Mouse (Mus musculus) lung, embryonic 16.5 days (tissue): ENCODE measurements around the gene Il6st. TPM values are rescaled to one million over a fixed set of nuclear protein-coding genes. Genes with fewer than 3 reads are reported as not detected.

Experiments
- ATAC-seq: fragments of 200-750 bp; cut with Nextera tagmentation; 2 replicates; pipeline ENCODE4 v1.8.0; 2017; ENCODE audit warnings: low read depth, mild to moderate bottlenecking, moderate library complexity
- H3K27ac ChIP-seq: fragments of 300-500 bp; sonication (generic); 2 replicates; pipeline ENCODE4 v1.5.1; 2014; ENCODE audit warnings: mild to moderate bottlenecking, control low read depth, low read length
- H3K27me3 ChIP-seq: fragments of 300-500 bp; sonication (generic); 2 replicates; pipeline ENCODE4 v1.6.1; 2014; ENCODE audit warnings: low read depth, low read length, mixed read lengths; ENCODE audit not compliant: control insufficient read depth, insufficient read depth
- H3K36me3 ChIP-seq: fragments of 300-500 bp; sonication (generic); 2 replicates; pipeline ENCODE4 v1.6.1; 2014; ENCODE audit warnings: low read length; ENCODE audit not compliant: control insufficient read depth, insufficient read depth
- H3K4me1 ChIP-seq: fragments of 300-500 bp; sonication (generic); replicated peaks from 2 replicates; pipeline ENCODE4 v1.6.1; 2014; ENCODE audit warnings: low read length, mixed read lengths; ENCODE audit not compliant: control insufficient read depth, insufficient read depth
- H3K4me2 ChIP-seq: fragments of 300-500 bp; sonication (generic); 2 replicates; pipeline ENCODE4 v1.6.1; 2014; ENCODE audit warnings: low read depth, low read length, control low read depth
- H3K4me3 ChIP-seq: fragments of 300-500 bp; sonication (generic); 2 replicates; pipeline ENCODE4 v1.5.1; 2014; ENCODE audit warnings: mild to moderate bottlenecking, low read length, control low read depth
- H3K9ac ChIP-seq: fragments of 300-500 bp; sonication (generic); 2 replicates; pipeline ENCODE4 v1.6.1; 2014; ENCODE audit warnings: low read length, control low read depth
- H3K9me3 ChIP-seq: fragments of 300-500 bp; sonication (generic); 2 replicates; pipeline ENCODE4 v1.6.1; 2016; ENCODE audit warnings: low read length; ENCODE audit not compliant: control insufficient read depth
- WGBS: fragments of 180-500 bp; shearing (Covaris S2); extraction: QIAGEN DNeasy Blood & Tissue Kit; methylation state at CpG from one replicate; pipeline ENCODE4 v1.1.7; 2014; 5-methylcytosine and 5-hydroxymethylcytosine counted together
- polyA plus RNA-seq: library from polyadenylated mRNA; unstranded; fragments of >200 nt; fragmentation: Nextera tagmentation; extraction: Ambion mirVana; gene quantifications from 2 replicates; pipeline ENCODE4 v1.2.1, GENCODE M21; 2015

The Il6st gene
- polyA plus RNA-seq, 1 experiment from 2014 or later, result 47.4 TPM

DNA sequence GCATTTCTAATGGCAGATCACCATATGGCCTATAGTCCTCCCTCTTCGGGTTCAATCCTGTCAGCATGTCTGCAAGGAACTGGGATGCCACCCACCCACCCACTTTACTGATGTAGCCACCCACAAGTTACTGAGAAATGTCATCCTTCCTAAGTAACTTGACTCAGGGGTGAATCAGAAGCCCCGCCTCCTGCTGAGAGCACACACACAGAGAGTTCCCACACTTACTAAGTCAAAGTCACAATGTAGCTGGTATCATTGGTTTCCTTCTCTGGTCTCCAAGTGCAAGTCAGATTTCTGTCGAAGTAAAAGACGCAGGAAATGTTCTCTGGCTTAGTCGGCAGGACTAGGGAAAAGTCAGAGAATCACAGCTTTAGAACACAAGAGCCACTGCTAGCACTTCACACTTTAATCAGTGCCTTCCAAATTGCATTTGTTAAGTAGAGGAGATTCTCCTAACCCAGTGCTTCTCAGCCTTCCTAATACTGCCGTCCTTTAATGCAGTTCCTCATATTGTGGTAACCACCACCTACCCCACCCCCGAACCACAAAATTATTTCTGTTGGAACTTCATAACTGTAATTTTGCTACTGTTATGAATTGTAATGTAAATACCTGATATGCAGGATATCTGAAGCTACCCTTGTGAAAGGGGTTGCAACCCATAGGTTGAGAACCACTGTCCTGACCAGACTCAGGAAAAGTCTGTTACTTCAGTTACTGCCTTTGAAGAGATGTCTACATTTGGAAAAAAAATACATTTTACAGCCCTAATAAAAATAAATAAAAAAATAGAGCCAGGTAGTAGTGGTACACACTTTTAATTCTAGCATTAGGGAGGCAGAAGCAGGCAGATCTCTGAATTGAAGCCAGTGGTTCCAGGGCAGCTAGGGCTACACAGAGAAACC is 88.0 kb downstream of the Il6st start:
- Histone ChIP-seq H3K4me2 (no peak overlapping the region), H3K27ac (no peak overlapping the region), H3K36me3 (no peaks in the 10 kb centered on the region), H3K27me3 (no peaks in the 10 kb centered on the region), H3K4me3 (no peak overlapping the region), H3K9me3 (no peaks in the 10 kb centered on the region), H3K4me1 (no peaks in the 10 kb centered on the region), H3K9ac (no peak overlapping the region)
- no peak for ATAC-seq
- WGBS, result 64% methylated on average over 7 of the region's 7 CpGs

DNA sequence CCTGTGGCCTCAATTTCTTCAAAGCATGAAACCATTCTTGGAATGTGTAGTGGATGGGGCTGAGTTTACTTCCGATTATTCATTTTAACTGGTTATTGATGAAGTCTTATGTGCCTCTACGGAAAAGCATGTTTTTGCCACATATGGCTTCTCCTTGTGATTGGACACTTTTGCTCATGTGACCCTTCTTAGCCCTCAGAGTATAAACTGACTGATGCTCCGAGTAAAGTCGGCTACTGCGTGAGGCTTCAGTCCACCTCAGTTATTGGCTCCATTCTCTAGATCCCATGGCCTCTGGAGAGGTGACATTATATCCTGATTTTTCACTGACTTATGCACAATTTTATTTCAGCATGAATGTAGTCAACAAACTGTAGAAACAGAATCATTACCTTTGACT is 89.4 kb downstream of the Il6st start:
- Histone ChIP-seq H3K9me3 (no peaks in the 10 kb centered on the region), H3K4me1 (no peaks in the 10 kb centered on the region), H3K36me3 (no peaks in the 10 kb centered on the region), H3K9ac (no peak overlapping the region), H3K27me3 (no peaks in the 10 kb centered on the region), H3K4me3 (no peak overlapping the region), H3K4me2 (no peak overlapping the region), H3K27ac (no peak overlapping the region)
- WGBS, result 84% methylated on average over 5 of the region's 5 CpGs
- ATAC-seq, result no peak

DNA sequence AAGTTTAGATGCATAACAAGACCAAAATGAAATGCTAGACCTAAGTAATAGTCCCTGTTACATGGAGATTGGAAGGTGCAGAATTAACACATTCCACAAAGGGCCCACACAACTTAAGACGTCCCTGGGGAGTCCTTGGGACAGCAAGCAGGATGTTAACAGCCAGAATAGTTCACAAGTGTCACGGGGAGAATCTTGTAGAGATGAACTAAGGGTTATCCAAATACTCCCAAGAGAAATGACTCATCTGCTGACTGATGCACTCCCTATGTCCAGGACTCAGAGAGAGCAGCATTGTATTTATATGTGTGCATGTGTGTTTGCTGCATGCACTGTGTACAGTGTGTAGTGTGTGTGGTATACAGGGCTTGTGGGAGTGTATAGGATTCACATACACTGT is 92.6 kb downstream of the Il6st start:
- Histone ChIP-seq H3K4me1 (no peaks in the 10 kb centered on the region), H3K4me3 (no peak overlapping the region), H3K9ac (no peak overlapping the region), H3K9me3 (no peaks in the 10 kb centered on the region), H3K27me3 (no peaks in the 10 kb centered on the region), H3K27ac (no peak overlapping the region), H3K36me3 (no peaks in the 10 kb centered on the region), H3K4me2 (no peak overlapping the region)
- ATAC-seq, result no peak
- WGBS, result 17% methylated on average over 2 of the region's 2 CpGs

Other genes with a start within 250 kb of the Il6st start
- 0.08 TPM in 1 of 2 replicates, not detected in the other for gene Ankrd55, start 175.6 kb upstream of the Il6st start, polyA plus RNA-seq
- not detected in 2 replicates for gene Il31ra, start 130.3 kb downstream of the Il6st start, polyA plus RNA-seq
- gene Ddx4, start 188.4 kb downstream of the Il6st start, polyA plus RNA-seq, result 0.18 and 0.21 TPM in 2 replicates
- 15.7 and 16.4 TPM in 2 replicates for gene Slc38a9, start 196.7 kb downstream of the Il6st start, polyA plus RNA-seq